Mouse (Mus musculus) lung, adult 2 months (tissue): ENCODE measurements at regions not wholly inside any gene's neighbourhood (a gene's known extent, or its start where the extent isn't known, plus 50 kb on each side); places are given as distances from the start of the nearest gene placed in this dataset.

ENCODE experiments used
- CTCF ChIP-seq: fragments of 200-500 bp; IDR thresholded peaks from 2 replicates; pipeline ENCODE4 v1.5.1; 2011; ENCODE audit warnings: mild to moderate bottlenecking, low read length, control low read depth; ENCODE audit not compliant: insufficient read depth
- POLR2A ChIP-seq: fragments of 200-500 bp; IDR thresholded peaks from 2 replicates; pipeline ENCODE4 v1.6.1; 2011; ENCODE audit warnings: low read depth, mild to moderate bottlenecking, control low read depth, low read length, borderline replicate concordance; ENCODE audit errors: extremely low read depth

GRCm38 (mm10) chr5:100266671-100267510 lies 107.3 kb upstream of the Tmem150c start:
- TF ChIP-seq CTCF, result no peak
- TF ChIP-seq POLR2A, result no peak
